In genomic region chr11:104469371-104469835, GRCm38 (mm10) we compare ENCODE assay signal across 8 mouse cellular contexts. TPM values are rescaled to one million over a fixed set of nuclear protein-coding genes. Genes with fewer than 3 reads are reported as not detected.
DNase-seq lines count a peak whose midpoint lies in the region; ATAC-seq lines count a peak whose summit lies in the region.

No protein-coding gene starts in this region.

- DNase-seq in Muller cell, postnatal 12 days (ENCODE audit: inconsistent ontology term): peak; percentile 94
- peak; percentile 91 for DNase-seq in cerebellum, adult 9-11 months
- peak; percentile 61 to 92 for DNase-seq in frontal cortex, adult 2 months (ENCODE audit: extremely low spot score in 1 of 2, low spot score in 1 of 2)
- DNase-seq in hindbrain, embryonic 11.5 days (ENCODE audit: low spot score): peak; percentile 93
- peak; percentile 94 for DNase-seq in layer of hippocampus, postnatal 10 days (ENCODE audit: low spot score in 2 of 2)
- peak; percentile 93 for DNase-seq in lung, postnatal 10 days
- DNase-seq in ovary, postnatal 36 days (ENCODE audit: low spot score): peak; percentile 90
- DNase-seq in thymus, postnatal 25 days: peak; percentile 93

- peak overlapping the region; percentile 98 for H3K4me3 ChIP-seq in hindbrain, embryonic 11.5 days (ENCODE audit: low read depth, low read length)

- H3K27ac ChIP-seq in hindbrain, embryonic 11.5 days (ENCODE audit: low read depth, low read length): peak overlapping the region; percentile 71

- no peaks in the 10 kb centered on the region for H3K27me3 ChIP-seq in hindbrain, embryonic 11.5 days (ENCODE audit: control insufficient read depth, insufficient read depth, low read length)

- 3% methylated on average over 15 of the region's 19 CpGs for WGBS in hindbrain, embryonic 11.5 days

- H3K9ac ChIP-seq in hindbrain, embryonic 11.5 days (ENCODE audit: low read depth, low read length): peak overlapping the region; percentile 95

- peak; percentile 100 for ATAC-seq in hindbrain, embryonic 11.5 days (ENCODE audit: low FRiP score)

- no peaks in the 10 kb centered on the region for H3K9me3 ChIP-seq in hindbrain, embryonic 11.5 days (ENCODE audit: control insufficient read depth, low read length)

- peak overlapping the region; percentile 71 for H3K4me2 ChIP-seq in hindbrain, embryonic 11.5 days (replicated peaks; ENCODE audit: low read depth, low read length)

- no peaks in the 10 kb centered on the region for H3K4me1 ChIP-seq in hindbrain, embryonic 11.5 days (replicated peaks; ENCODE audit: control insufficient read depth, insufficient read depth, low read length)

- no peaks in the 10 kb centered on the region for H3K36me3 ChIP-seq in hindbrain, embryonic 11.5 days (ENCODE audit: control insufficient read depth, insufficient read depth, low read length)

RNA-seq across cellular contexts. Expression of gene Kansl1, which starts 0.7 kb away (rescaled TPM):
- polyA plus RNA-seq in frontal cortex, adult 2 months (2012; rRNA removed): 90.7 and 96.3 TPM in 2 replicates
- polyA plus RNA-seq in hindbrain, embryonic 11.5 days (2014; fragmentation: Nextera tagmentation; extraction: Ambion mirVana): 29.8 and 31.3 TPM in 2 replicates
- 10 to 100 TPM; 60.1 to 62.7 TPM for total RNA-seq in layer of hippocampus, postnatal 10 days (2021)

Comparison
In these comparisons a context has a peak if more than half of its experiments do, and no peak if none do; other contexts are left out.
1. Peak in every context shown above with its lines: DNase-seq, ATAC-seq, H3K4me3 ChIP-seq and H3K27ac ChIP-seq.